Mouse (Mus musculus): ENCODE measurements around the gene Spast.

DNA sequence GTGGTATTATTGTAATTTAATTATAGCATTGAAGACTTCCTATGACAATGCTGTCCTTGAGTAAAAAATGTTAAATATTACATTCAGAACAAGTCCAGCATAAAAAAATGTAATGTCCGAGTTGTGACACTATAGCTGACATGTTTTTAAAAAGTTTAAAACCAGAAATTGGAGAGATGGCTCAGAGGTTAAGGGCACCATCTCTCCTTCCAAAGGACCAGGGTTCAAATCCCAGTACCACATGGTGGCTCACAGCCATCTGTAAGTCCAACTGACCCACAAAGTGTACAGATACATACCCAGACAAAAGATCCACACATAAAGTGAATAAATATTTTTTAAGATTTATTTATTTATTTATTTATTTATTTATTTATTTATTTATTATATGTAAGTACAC lies 32.8 kb upstream of the Spast start:
- TF ChIP-seq CTCF (IDR thresholded peaks at IDR 0.05; ENCODE audit: control insufficient read depth, insufficient read depth, low read length) = no peak
- TF ChIP-seq POLR2A (IDR thresholded peaks at IDR 0.05; ENCODE audit: borderline replicate concordance, control insufficient read depth, low read depth, low read length) = no peak
